ENCODE assay signal across 20 mouse cellular contexts in the genomic region with DNA sequence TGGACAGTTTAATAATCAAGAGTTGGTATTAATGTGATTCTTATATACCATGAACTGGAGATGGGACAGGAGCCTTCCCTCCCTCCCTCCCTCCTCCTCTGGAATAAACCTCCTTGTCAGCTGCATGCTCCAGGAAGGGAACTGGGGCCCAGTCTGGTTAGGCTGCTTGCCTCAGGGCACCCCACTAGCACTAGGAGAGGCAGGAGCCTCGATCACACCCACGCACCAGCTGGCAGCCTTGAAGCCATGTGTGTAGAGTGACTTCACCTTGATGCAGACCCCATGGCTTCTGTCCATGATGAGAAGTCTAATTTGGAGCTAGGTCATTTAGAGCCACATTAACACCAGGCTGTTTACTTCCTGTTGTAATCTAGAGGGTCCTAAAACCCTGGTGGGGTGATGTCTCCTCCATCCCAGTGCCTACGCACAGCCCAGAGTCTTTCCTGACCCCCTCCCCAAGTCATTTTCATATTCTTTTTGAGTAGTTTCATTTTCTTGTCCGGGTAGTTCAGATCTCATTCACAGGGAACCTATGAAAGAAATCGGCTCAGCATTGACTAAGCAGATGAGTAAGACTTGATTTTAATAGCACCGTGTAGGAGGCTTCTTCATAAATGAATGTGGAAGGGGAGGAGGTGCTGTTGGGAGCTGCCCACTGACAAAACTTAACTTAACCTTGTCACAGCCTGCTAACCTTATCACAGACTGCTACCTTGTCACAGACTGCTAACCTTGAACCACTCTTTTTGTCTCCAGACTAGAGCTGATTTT.
DNase-seq lines count a peak whose midpoint lies in the region; ATAC-seq and TF ChIP-seq lines count a peak whose summit lies in the region.
"Had no signal": no experiment of that assay in that cellular context is flagged by ENCODE, and none has a peak within 500 bp of the region (broad histone marks: within the 10 kb centered on the region; RNA-seq: fewer than 3 reads in every experiment).

No protein-coding gene starts in this region.

- no peaks in the 10 kb centered on the region for H3K4me1 ChIP-seq in midbrain, embryonic 16.5 days (ENCODE audit: control insufficient read depth, insufficient read depth, low read length)
- H3K4me1 ChIP-seq: hindbrain, embryonic 15.5 days; liver, embryonic 12.5 days had no signal

- H3K4me3 ChIP-seq in left cerebral cortex, adult 2 months, result no peak overlapping the region
- no peak overlapping the region for H3K4me3 ChIP-seq in midbrain, embryonic 16.5 days (ENCODE audit: low read depth, low read length)
- H3K4me3 ChIP-seq: embryonic facial prominence, embryonic 12.5 days; heart, embryonic 10.5 days; hindbrain, embryonic 15.5 days; liver, embryonic 12.5 days had no signal

- no peaks in the 10 kb centered on the region for H3K36me3 ChIP-seq in midbrain, embryonic 16.5 days (ENCODE audit: control insufficient read depth, insufficient read depth, low read length)
- H3K36me3 ChIP-seq: embryonic facial prominence, embryonic 12.5 days; heart, embryonic 10.5 days; hindbrain, embryonic 15.5 days; liver, embryonic 12.5 days had no signal

- ATAC-seq in activated CD4-positive, CD25-positive, alpha-beta regulatory T cell, adult 4 months, result peak; percentile 33
- ATAC-seq in inflammation-experienced regulatory T-cells, adult 6 months, result peak; percentile 49
- no peak for ATAC-seq in midbrain, embryonic 16.5 days
- ATAC-seq: liver, embryonic 12.5 days had no signal

- no peak overlapping the region for H3K4me2 ChIP-seq in midbrain, embryonic 16.5 days (ENCODE audit: low read length)
- H3K4me2 ChIP-seq: embryonic facial prominence, embryonic 12.5 days; hindbrain, embryonic 15.5 days; liver, embryonic 12.5 days; lung, embryonic 14.5 days; midbrain, embryonic 11.5 days had no signal

- H3K9me3 ChIP-seq in midbrain, embryonic 16.5 days (replicated peaks; ENCODE audit: control insufficient read depth, low read length, poor library complexity, severe bottlenecking), result no peaks in the 10 kb centered on the region
- H3K9me3 ChIP-seq: embryonic facial prominence, embryonic 12.5 days; heart, embryonic 10.5 days; hindbrain, embryonic 15.5 days; liver, embryonic 12.5 days had no signal

- WGBS in midbrain, embryonic 16.5 days, result 85% methylated on average over 6 of the region's 6 CpGs

- no peak overlapping the region for H3K27ac ChIP-seq in left cerebral cortex, adult 2 months
- no peak overlapping the region for H3K27ac ChIP-seq in midbrain, embryonic 16.5 days (ENCODE audit: low read length)
- H3K27ac ChIP-seq: embryonic facial prominence, embryonic 12.5 days; heart, embryonic 10.5 days; hindbrain, embryonic 15.5 days; liver, embryonic 12.5 days; macrophage had no signal

- no peaks in the 10 kb centered on the region for H3K27me3 ChIP-seq in midbrain, embryonic 16.5 days (ENCODE audit: control insufficient read depth, insufficient read depth, low read depth, low read length)
- H3K27me3 ChIP-seq: embryonic facial prominence, embryonic 12.5 days; hindbrain, embryonic 15.5 days; liver, embryonic 12.5 days had no signal

- intact Hi-C loops in left cerebral cortex, adult 2 months (cut with DNase I), result no loop called here
- intact Hi-C loops in left cerebral cortex, postnatal 14 days (cut with DNase I), result no loop called here

- no peak for TF ChIP-seq CTCF in left cerebral cortex, adult 2 months (IDR thresholded peaks at IDR 0.05)

- no peak overlapping the region for H3K9ac ChIP-seq in midbrain, embryonic 16.5 days (ENCODE audit: low read depth, low read length)
- H3K9ac ChIP-seq: embryonic facial prominence, embryonic 12.5 days; hindbrain, embryonic 15.5 days; liver, embryonic 12.5 days; lung, embryonic 14.5 days had no signal

- DNase-seq in left cerebral cortex, adult 2 months (ENCODE audit: extremely low spot score in 1 of 2, low spot score in 2 of 2), result peak; percentile 16 to 20
- no peak for DNase-seq in left cerebral cortex, postnatal 14 days (ENCODE audit: low spot score in 2 of 2)
- DNase-seq in cerebellum, adult 9-10 months, result peak; percentile 39
- no peak for DNase-seq in urinary bladder, adult 2 months (ENCODE audit: low spot score)
- no peak for DNase-seq in spleen, adult 12 weeks (ENCODE audit: low spot score)
- DNase-seq: adrenal gland, adult 2 months; heart, postnatal 10 days; kidney, adult 9 months; kidney, postnatal 4 days; lung, embryonic 14.5 days; thymus, adult 18-20 months had no signal

Comparison
In these comparisons a context has a peak if more than half of its experiments do, and no peak if none do; other contexts are left out.
1. DNase-seq: peak in left cerebral cortex, adult 2 months (2 of 2) and cerebellum, adult 9-10 months (single experiment); none in left cerebral cortex, postnatal 14 days (0 of 2), urinary bladder, adult 2 months (single experiment) and spleen, adult 12 weeks (single experiment).